Mouse (Mus musculus) left cerebral cortex, postnatal 4 days (tissue): Measurements from ENCODE around the gene Foxo1. TPM values are rescaled to one million over a fixed set of nuclear protein-coding genes. Genes with fewer than 3 reads are reported as not detected.

Experiments used
- DNase-seq: peaks from one replicate; pipeline ENCODE4 v3.0.0-alpha.2; 2022
- intact Hi-C: fragments of 180-260 bp; cut with DNase I; formaldehyde crosslinking; loops from one replicate; pipeline ENCODE4 v1.15.1; 2025
- total RNA-seq, 2 experiments: library from RNA; stranded (reverse); gene quantifications; 2 replicates each; pipeline ENCODE4 v1.2.3; 2021

The Foxo1 gene
- total RNA-seq, 2 experiments from 2014 or later: 14.6 to 15.1 TPM

- intact Hi-C loops: loop anchor here (10.0 kb wide), 1 partner anchor 126 kb away; no protein-coding TSS in a partner anchor
- no peak for DNase-seq
Measured at GRCm38 (mm10) chr3:52400284-52401161, 132.4 kb downstream of the Foxo1 start.

- DNase-seq: peak; percentile 77
- intact Hi-C loops: loop anchor here (10.0 kb wide), 1 partner anchor 127 kb away; no protein-coding TSS in a partner anchor
Measured at GRCm38 (mm10) chr3:52401162-52401928, 133.2 kb downstream of the Foxo1 start.

Other genes with a start within 250 kb of the Foxo1 start
- 1 to 10 TPM; 7.4 to 7.5 TPM for gene Maml3, start 163.3 kb upstream of the Foxo1 start, total RNA-seq